Mouse (Mus musculus) ZHBTc4 (cell line): ENCODE measurements around the gene 1600002K03Rik.
"Not testable (repeated sequence)": the region's sequence is repeated elsewhere in the genome, so short reads cannot be mapped to it uniquely, and the experiment has no call there.

Experiments
- DNase-seq: peaks from one replicate; pipeline ENCODE4 v3.0.0-alpha.2; 2011; ENCODE audit warnings: low read depth, low spot score

The 1600002K03Rik gene

GRCm38 (mm10) chr10:80187739-80188138, 15.0 kb downstream of the 1600002K03Rik start:
- DNase-seq: no peak

GRCm38 (mm10) chr10:80188453-80189024, 15.8 kb downstream of the 1600002K03Rik start:
- DNase-seq: no peak

GRCm38 (mm10) chr10:80189999-80190398, 17.3 kb downstream of the 1600002K03Rik start:
- DNase-seq: peak; percentile 29

GRCm38 (mm10) chr10:80190491-80191051, 17.8 kb downstream of the 1600002K03Rik start:
- DNase-seq: peak; percentile 29

- no peak for DNase-seq
Measured at GRCm38 (mm10) chr10:80193976-80194375, 21.2 kb downstream of the 1600002K03Rik start.

- no peak for DNase-seq
Measured at GRCm38 (mm10) chr10:80194441-80194840, 21.7 kb downstream of the 1600002K03Rik start.

- DNase-seq: no peak
Measured at GRCm38 (mm10) chr10:80196167-80196566, 23.4 kb downstream of the 1600002K03Rik start.

- no peak for DNase-seq
Measured at GRCm38 (mm10) chr10:80196778-80197581, 24.2 kb downstream of the 1600002K03Rik start.

- DNase-seq: peak; percentile 94
Measured at GRCm38 (mm10) chr10:80199440-80200008, 26.8 kb downstream of the 1600002K03Rik start.

GRCm38 (mm10) chr10:80200485-80200884, 27.7 kb downstream of the 1600002K03Rik start:
- no peak for DNase-seq

GRCm38 (mm10) chr10:80204055-80204454, 31.3 kb downstream of the 1600002K03Rik start:
- DNase-seq: peak; percentile 43

- no peak for DNase-seq
Measured at GRCm38 (mm10) chr10:80207201-80207600, 34.5 kb downstream of the 1600002K03Rik start.

- DNase-seq: no peak
Measured at GRCm38 (mm10) chr10:80207676-80208075, 34.9 kb downstream of the 1600002K03Rik start.

GRCm38 (mm10) chr10:80208248-80208647, 35.5 kb downstream of the 1600002K03Rik start:
- no peak for DNase-seq

- peak; percentile 42 for DNase-seq
Measured at GRCm38 (mm10) chr10:80208841-80209371, 36.2 kb downstream of the 1600002K03Rik start.

- DNase-seq: not testable (repeated sequence)
Measured at GRCm38 (mm10) chr10:80211547-80212103, 38.9 kb downstream of the 1600002K03Rik start.

- DNase-seq: peak; percentile 52
Measured at GRCm38 (mm10) chr10:80215048-80215772, 42.5 kb downstream of the 1600002K03Rik start.

- DNase-seq: peak; percentile 81
Measured at GRCm38 (mm10) chr10:80220676-80221075, 47.9 kb downstream of the 1600002K03Rik start.

GRCm38 (mm10) chr10:80223137-80223536, 50.4 kb downstream of the 1600002K03Rik start:
- peak; percentile 66 for DNase-seq
